Mouse (Mus musculus) hindbrain, postnatal 0 days (tissue): ENCODE measurements around the gene Fnbp1l. TPM values are rescaled to one million over a fixed set of nuclear protein-coding genes. Genes with fewer than 3 reads are reported as not detected.

Experiments used
- ATAC-seq: fragments of 200-750 bp; cut with Nextera tagmentation; 2 replicates; pipeline ENCODE4 v1.8.0; 2017; ENCODE audit warnings: mild to moderate bottlenecking, moderate TSS enrichment, moderate library complexity
- DNase-seq: peaks from one replicate; pipeline ENCODE4 v3.0.0-alpha.2; 2015; ENCODE audit warnings: low spot score
- H3K27ac ChIP-seq: fragments of 300-500 bp; sonication (generic); 2 replicates; pipeline ENCODE4 v1.5.1; 2014; ENCODE audit warnings: mild to moderate bottlenecking
- H3K27me3 ChIP-seq: fragments of 300-500 bp; sonication (generic); 2 replicates; pipeline ENCODE4 v1.6.1; 2014; ENCODE audit warnings: low read length, mixed read lengths; ENCODE audit not compliant: insufficient read depth
- H3K36me3 ChIP-seq: fragments of 300-500 bp; sonication (generic); 2 replicates; pipeline ENCODE4 v1.6.1; 2014; ENCODE audit warnings: low read length, mixed read lengths; ENCODE audit not compliant: insufficient read depth
- H3K4me1 ChIP-seq: fragments of 300-500 bp; sonication (generic); 2 replicates; pipeline ENCODE4 v1.6.1; 2014; ENCODE audit warnings: antibody characterized with exemption, low read length, mixed read lengths; ENCODE audit not compliant: insufficient read depth
- H3K4me2 ChIP-seq: fragments of 300-500 bp; sonication (generic); 2 replicates; pipeline ENCODE4 v1.6.1; 2014; ENCODE audit warnings: low read depth, mild to moderate bottlenecking, low read length, moderate library complexity, mixed read lengths
- H3K4me3 ChIP-seq: fragments of 300-500 bp; sonication (generic); 2 replicates; pipeline ENCODE4 v1.5.1; 2014; ENCODE audit warnings: low read length
- H3K9ac ChIP-seq: fragments of 300-500 bp; sonication (generic); replicated peaks from 2 replicates; pipeline ENCODE4 v1.6.1; 2014; ENCODE audit warnings: mild to moderate bottlenecking, low read length, moderate library complexity, mixed read lengths
- H3K9me3 ChIP-seq: fragments of 300-500 bp; sonication (generic); 2 replicates; pipeline ENCODE4 v1.6.1; 2016; ENCODE audit warnings: low read length, mixed read lengths
- CTCF ChIP-seq: IDR thresholded peaks from 2 replicates; pipeline ENCODE4 v1.5.1; 2016; ENCODE audit warnings: antibody characterized with exemption, control low read depth, low read depth
- WGBS: fragments of 180-500 bp; shearing (Covaris S2); extraction: QIAGEN DNeasy Blood & Tissue Kit; methylation state at CpG from one replicate; pipeline ENCODE4 v1.1.7; 2014; 5-methylcytosine and 5-hydroxymethylcytosine counted together
- polyA plus RNA-seq: library from polyadenylated mRNA; unstranded; fragments of >200 nt; fragmentation: Nextera tagmentation; extraction: Ambion mirVana; gene quantifications from 2 replicates; pipeline ENCODE4 v1.2.1, GENCODE M21; 2015
- total RNA-seq: library from RNA; depleted of rRNA; stranded (reverse); fragments of >200 nt; gene quantifications from 2 replicates; pipeline ENCODE4 v1.2.3, GENCODE M21; 2014

Fnbp1l gene
- total and polyA plus RNA-seq, 2 experiments from 2014 or later: 73.0 to 146 TPM

DNA sequence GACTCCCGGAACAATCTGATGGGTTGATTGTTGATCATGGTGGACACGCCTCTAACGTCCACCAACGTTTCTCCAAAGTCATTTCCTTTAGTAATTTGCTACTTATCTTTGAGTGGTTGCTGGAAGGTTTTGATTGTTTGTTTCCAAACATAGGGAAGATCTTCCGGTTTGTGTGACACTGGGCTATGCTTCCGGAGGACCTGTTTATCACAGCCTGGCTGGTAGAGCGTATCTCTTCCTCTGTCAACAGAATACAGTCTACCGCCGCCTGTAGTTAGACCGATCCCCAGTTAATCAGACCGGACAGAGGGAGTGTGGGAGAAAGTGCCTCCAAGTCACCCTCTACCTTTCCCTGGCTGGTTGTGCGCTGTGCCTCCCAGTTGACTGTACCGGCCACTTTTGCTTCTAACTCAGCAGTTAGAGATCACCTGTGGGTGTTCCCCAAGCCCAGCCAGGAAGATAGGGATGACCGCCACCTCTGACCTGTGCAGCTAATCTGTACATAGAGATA lies 109.2 kb downstream of the Fnbp1l start:
- no peaks in the 10 kb centered on the region for H3K4me1 ChIP-seq
- ATAC-seq: no peak

DNA sequence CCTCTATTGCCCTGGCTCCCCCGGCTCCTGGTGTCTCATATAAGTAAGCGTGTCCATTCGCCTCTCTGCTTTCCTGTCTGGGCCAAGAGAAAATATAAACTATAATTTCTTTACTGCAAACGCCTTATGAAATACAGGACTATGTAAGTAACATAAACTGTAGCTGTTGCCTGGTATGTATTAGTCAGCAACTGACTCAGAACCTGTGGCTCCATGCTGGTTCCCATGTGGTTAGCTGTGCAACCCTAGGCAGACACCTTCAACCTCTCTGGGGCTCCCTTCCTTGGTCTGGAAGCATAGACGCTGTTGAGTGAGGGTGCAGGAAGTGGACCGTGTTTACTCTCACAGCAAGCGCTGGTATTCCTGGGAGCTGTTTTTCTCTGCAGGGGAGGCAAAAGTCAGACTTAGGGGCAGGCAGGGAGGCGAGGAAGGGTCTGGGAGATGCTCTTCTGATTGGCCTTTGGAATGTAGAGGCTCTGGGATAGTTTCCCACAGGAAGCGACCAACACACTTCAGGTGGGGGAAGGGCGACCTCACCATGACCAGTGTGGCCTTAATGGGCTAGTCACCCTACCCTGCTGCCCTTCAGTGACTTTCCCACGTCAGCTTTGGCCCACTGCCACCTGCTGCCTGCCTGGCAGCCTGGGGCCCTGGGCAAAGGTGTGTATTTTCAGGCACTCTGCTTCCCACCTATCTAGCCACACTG lies 109.8 kb downstream of the Fnbp1l start:
- Histone ChIP-seq H3K9ac (no peak overlapping the region), H3K4me1 (no peaks in the 10 kb centered on the region), H3K4me2 (no peak overlapping the region), H3K36me3 (no peaks in the 10 kb centered on the region), H3K27ac (no peak overlapping the region), H3K4me3 (no peak overlapping the region), H3K9me3 (no peaks in the 10 kb centered on the region), H3K27me3 (no peaks in the 10 kb centered on the region)
- 82% methylated on average over 11 of the region's 11 CpGs for WGBS
- ATAC-seq: no peak
- DNase-seq: no peak
- no peak for TF ChIP-seq CTCF

More for the DNA sequence above, 109.2 kb downstream of the Fnbp1l start:
- no peak overlapping the region for H3K4me2 ChIP-seq
- no peak overlapping the region for H3K27ac ChIP-seq
- H3K36me3 ChIP-seq: no peaks in the 10 kb centered on the region
- DNase-seq: no peak
- H3K4me3 ChIP-seq: no peak overlapping the region
- no peak overlapping the region for H3K9ac ChIP-seq
- H3K27me3 ChIP-seq: no peaks in the 10 kb centered on the region
- TF ChIP-seq CTCF: no peak
- WGBS: 92% methylated on average over 14 of the region's 14 CpGs
- no peaks in the 10 kb centered on the region for H3K9me3 ChIP-seq

DNA sequence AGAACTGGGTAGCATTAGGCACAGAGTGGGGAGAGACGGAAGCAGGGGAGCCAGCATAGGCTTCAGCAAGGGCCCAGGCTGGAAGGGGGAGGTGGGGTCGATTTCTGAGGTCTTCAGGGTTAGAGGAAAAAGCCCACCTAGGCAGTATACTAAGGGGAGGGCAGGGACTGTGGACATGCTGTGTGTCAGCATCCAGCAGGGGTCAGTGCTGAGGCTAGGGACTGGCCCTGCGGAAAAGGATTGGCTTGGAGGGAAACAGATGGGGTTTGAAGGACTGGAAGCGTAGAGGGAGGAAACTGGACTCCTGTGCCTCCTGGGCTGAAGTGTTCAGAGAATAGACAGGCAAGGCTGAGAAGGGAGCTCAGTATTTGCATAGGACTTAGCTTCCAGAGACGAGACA lies 110.4 kb downstream of the Fnbp1l start:
- DNase-seq: peak; percentile 66
- Histone ChIP-seq H3K36me3 (no peaks in the 10 kb centered on the region), H3K27ac (no peak overlapping the region), H3K4me1 (no peaks in the 10 kb centered on the region), H3K4me3 (no peak overlapping the region), H3K4me2 (no peak overlapping the region), H3K9ac (no peak overlapping the region), H3K27me3 (no peaks in the 10 kb centered on the region), H3K9me3 (no peaks in the 10 kb centered on the region)
- peak; percentile 87 for TF ChIP-seq CTCF
- WGBS: 39% methylated on average over 5 of the region's 5 CpGs
- peak; percentile 80 for ATAC-seq

DNA sequence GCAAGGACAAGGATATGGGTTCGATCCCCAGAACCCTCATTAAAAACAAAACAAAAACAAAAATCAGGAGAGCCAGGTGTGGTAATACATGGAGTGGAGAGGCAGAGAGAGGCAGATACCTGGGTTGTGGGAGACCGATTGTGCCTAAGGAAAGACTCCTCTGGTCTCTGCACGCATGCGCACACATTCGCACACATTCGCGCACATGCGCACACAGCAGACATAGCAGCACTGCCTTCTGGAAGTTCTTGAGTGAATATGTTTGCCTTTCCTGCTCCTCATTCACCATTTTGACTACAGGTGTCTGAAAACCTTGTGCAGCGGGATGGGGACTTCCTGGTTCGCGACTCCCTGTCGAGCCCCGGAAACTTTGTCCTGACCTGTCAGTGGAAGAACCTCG lies 111.7 kb downstream of the Fnbp1l start:
- H3K9me3 ChIP-seq: no peaks in the 10 kb centered on the region
- 96% methylated on average over 14 of the region's 14 CpGs for WGBS
- no peak for ATAC-seq

DNA sequence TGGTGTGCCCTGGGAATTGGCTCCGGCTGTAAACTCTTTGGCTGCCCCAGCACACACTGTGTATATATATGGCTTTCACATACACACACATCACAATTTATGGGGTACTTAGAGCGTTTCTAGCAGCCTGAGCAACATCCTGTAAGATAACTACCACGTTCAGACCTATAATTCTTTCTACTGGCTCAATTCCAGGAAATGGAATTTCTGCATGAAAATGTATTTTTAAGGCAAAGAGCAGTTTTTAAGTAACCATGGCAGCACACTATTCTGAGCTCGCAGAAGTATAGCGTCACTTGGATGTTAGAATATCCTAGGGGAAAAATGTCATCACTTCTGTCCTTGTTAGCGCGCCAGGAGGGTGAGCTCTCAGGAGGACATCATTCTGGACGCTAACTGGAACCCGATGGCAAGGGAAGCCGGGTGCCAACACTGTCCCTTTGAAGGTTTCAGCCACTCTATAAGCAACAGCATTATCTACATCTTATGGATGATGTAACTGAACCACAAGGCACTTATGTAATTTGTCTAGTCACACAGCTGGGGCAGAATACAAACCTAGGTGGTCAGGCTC lies 113.1 kb downstream of the Fnbp1l start:
- WGBS: 54% methylated on average over 10 of the region's 10 CpGs
- no peak overlapping the region for H3K4me2 ChIP-seq
- no peaks in the 10 kb centered on the region for H3K27me3 ChIP-seq
- H3K4me1 ChIP-seq: no peaks in the 10 kb centered on the region
- no peak for TF ChIP-seq CTCF
- H3K4me3 ChIP-seq: no peak overlapping the region
- ATAC-seq: no peak
- H3K9ac ChIP-seq: no peak overlapping the region
- H3K27ac ChIP-seq: no peak overlapping the region
- H3K9me3 ChIP-seq: no peaks in the 10 kb centered on the region
- H3K36me3 ChIP-seq: no peaks in the 10 kb centered on the region
- DNase-seq: peak; percentile 56

More for the DNA sequence above, 111.7 kb downstream of the Fnbp1l start:
- Histone ChIP-seq H3K36me3 (no peaks in the 10 kb centered on the region), H3K4me3 (no peak overlapping the region), H3K9ac (no peak overlapping the region), H3K4me2 (no peak overlapping the region), H3K27ac (no peak overlapping the region), H3K27me3 (no peaks in the 10 kb centered on the region), H3K4me1 (no peaks in the 10 kb centered on the region)
- no peak for TF ChIP-seq CTCF
- DNase-seq: no peak

DNA sequence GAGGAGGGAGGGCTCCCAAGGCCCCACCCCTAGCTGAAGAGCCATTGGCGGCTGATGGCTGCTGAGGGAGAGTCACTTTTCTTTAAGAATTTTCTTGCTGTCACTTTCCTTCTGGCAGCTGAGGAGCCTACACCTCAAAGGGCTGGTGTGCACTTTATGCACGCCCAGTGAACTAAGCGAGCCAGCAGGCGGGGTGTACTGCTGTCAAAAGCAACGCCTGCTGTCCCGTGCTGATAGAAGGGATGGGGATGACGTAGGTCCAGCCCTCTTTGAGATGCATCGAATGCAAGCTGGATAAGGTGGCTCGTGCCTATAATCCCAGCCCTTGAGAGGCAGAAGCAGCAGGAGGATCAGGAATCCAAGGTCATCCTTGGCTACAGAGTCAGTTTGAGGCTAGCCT lies 118.6 kb downstream of the Fnbp1l start:
- no peak for DNase-seq
- Histone ChIP-seq H3K9me3 (no peaks in the 10 kb centered on the region), H3K27ac (no peak overlapping the region), H3K36me3 (no peaks in the 10 kb centered on the region), H3K27me3 (no peaks in the 10 kb centered on the region), H3K9ac (no peak overlapping the region), H3K4me3 (no peak overlapping the region), H3K4me2 (no peak overlapping the region), H3K4me1 (0 out of 2 replicates have a peak, but pooled peaks cover 4% of the 10 kb centered on the region)
- WGBS: 77% methylated on average over 9 of the region's 9 CpGs
- no peak for TF ChIP-seq CTCF
- ATAC-seq: no peak

DNA sequence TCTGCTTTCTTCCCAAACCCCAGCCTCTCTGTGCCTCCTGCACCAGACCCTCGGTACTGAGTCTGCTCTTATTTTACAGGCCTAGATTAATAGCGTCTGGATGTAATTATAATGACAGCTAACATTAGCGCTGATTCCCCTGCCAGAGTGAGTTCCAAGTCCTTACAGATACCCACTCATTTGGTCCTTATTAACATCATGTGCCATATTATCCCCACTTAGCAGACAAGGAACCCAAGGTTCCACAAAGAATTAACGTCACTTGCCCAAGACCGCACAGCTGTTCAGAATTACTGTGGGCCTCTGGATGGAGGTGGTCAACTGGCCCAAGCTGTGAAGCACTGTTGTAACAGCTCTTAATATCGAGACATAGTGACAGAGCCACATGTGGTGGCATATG lies 119.9 kb downstream of the Fnbp1l start:
- Histone ChIP-seq H3K27ac (no peak overlapping the region), H3K4me1 (0 out of 2 replicates have a peak, but pooled peaks cover 4% of the 10 kb centered on the region)
- WGBS: 80% methylated on average over 6 of the region's 6 CpGs

More for the DNA sequence above, 119.9 kb downstream of the Fnbp1l start:
- ATAC-seq (no peak), DNase-seq (no peak)
- H3K9me3 ChIP-seq: no peaks in the 10 kb centered on the region
- no peak for TF ChIP-seq CTCF
- no peak overlapping the region for H3K4me3 ChIP-seq
- no peak overlapping the region for H3K4me2 ChIP-seq
- no peaks in the 10 kb centered on the region for H3K27me3 ChIP-seq
- no peaks in the 10 kb centered on the region for H3K36me3 ChIP-seq
- no peak overlapping the region for H3K9ac ChIP-seq
